Mouse (Mus musculus) c-Kit-positive CD71-positive TER-119-positive erythroid progenitor cells, embryonic 14.5 days (primary cell): Measurements from ENCODE around the gene Entpd3.

ENCODE experiments used
- DNase-seq: peaks from one replicate; pipeline ENCODE4 v3.0.0-alpha.2; 2013; ENCODE audit warnings: low spot score

Entpd3 gene

GRCm38 (mm10) chr9:120539662-120540251 lies at the start of gene Entpd3:
Entpd3 (plus strand) TSS chr9:120539818.
- DNase-seq = no peak

GRCm38 (mm10) chr9:120491509-120491908 lies 48.1 kb upstream of the Entpd3 start:
- peak; percentile 17 for DNase-seq

DNA sequence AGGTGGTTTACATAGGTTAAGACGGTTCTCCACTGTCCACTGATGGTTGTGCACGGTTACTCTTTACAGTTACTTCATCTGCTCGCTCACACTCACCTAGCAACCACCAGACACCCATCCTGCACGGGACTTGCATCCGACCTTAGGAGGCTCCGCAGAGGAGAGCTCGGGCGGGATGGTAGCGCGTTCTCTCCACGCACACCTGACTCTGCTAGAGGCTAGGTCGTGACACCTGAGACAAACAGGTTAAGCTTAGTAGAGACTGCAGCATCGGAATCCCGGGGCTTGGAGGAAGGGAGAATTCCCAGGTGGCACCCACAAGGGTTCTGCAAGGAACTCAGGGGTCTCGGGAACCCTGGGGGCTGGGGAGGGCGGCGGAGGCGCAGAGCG lies 47.6 kb upstream of the Entpd3 start, which contains the start of gene Eif1b:
Eif1b (plus strand) TSS at position 223 of the 390 bp plus-strand sequence.
- DNase-seq = peak; percentile 33

DNA sequence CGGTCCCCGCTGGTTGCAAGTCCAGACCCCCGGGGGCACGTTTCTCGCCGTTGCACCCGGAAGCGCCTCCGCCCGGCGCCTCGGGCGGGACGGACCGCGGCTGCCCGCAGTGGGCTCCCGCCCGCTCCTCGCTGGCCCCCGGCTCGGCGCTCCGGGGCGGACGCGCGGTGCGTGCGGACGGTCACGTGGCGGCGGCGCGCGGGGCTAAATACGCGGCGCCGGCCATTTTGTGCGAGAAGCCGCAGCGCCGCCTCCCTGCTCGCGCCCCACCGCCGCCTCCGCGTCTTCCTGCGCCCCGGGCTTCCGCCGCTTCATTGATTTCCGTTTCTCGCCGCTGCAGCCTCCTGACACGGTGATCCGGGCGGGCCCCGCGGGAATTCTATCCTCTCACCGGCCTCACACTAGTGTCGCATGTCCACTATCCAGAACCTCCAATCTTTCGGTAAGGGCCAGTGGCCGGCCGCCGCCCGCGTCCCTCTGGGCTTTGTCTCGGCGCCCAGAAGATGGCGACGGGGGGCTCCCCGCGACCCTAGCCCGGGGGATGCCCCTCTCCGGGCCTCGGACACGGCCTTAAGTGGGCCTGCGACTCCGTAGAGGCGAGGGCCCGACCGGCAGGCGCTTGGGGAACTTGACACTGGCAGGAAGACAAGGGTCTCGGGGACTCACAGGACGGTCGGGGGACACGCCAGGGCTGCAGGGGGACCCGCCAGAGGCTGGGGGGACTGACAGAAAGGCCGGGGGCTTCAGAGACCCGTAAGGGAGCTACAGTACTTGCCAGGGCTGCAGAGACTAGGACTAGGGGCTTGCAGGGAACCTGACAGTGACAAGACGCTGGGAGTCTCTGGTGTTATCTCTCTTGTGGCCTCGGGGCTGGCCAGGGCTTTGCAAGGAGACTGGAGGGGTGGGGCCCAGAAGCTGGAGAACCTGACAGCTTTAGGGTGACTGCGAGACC lies 46.9 kb upstream of the Entpd3 start:
- peak; percentile 75 for DNase-seq

DNA sequence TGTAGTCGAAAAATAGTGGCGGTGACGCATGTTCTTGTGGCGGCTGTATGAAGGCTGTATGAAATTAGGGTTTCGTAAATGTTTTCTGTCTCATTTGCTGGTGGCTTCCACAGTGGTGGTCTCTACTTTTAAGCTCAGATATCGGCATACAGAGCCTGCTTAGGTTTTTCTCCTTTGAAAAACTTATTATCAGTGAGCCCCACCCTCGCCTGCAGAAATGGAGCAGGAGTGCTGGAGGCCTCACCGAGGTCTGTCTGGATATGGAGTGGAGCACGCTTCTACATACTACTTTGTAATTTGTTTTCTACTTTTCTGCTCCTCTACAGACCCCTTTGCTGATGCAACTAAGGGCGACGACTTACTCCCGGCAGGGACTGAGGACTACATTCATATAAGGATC lies 45.8 kb upstream of the Entpd3 start:
- peak; percentile 20 for DNase-seq

GRCm38 (mm10) chr9:120496691-120497090 lies 42.9 kb upstream of the Entpd3 start:
- DNase-seq = peak; percentile 68

DNA sequence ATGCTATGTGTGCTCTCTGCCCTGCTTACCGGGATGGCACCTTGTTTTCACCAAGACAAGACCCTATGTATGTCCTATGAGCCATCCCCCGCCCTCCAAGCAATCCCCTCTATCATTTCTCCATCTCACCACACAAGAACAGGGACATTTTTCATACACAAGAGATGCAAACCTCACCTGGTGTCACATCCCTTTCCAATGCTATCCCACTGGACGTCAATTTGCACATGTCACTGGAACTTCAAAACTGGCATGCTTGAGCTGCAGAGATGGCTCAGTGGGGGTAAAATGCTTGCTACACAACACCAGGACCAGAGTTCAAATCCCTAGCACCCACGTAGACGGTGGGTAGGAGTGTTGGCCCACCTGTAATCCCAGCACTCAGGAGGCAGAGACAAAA lies 41.6 kb upstream of the Entpd3 start:
- no peak for DNase-seq

DNA sequence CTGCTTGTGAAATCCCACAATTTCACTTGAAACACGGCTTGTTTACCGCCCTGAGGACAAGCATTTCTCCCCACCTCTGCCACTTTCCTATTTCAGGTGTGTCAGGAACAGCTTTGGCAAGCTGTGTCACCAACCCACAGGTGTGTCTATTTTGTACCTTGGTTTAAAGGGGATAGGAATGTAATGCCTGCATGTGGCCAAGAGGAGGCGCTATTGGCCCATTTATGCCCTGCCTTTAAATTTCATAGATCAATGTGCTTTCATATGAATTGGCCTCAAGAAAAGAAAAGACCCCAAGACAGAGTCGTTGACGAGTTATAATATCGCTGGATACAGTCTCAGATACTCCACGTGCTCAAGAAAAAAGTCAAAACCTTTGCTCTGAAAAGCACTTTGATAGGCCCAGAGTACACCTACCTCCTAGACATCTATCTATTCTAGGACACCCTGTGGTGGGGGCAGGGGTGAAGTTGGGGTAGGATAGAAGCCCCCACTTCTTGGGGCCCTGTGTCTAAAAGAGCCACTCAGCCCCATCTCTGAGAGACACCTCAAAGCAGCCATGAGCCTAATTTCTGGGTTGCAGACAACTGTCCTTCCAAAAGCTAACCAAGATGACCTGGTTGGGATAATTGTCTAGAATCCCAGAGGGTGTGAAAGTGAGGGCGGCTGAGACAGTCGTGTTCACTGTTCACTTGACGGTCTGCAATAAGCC lies 38.3 kb upstream of the Entpd3 start:
- DNase-seq = peak; percentile 42

DNA sequence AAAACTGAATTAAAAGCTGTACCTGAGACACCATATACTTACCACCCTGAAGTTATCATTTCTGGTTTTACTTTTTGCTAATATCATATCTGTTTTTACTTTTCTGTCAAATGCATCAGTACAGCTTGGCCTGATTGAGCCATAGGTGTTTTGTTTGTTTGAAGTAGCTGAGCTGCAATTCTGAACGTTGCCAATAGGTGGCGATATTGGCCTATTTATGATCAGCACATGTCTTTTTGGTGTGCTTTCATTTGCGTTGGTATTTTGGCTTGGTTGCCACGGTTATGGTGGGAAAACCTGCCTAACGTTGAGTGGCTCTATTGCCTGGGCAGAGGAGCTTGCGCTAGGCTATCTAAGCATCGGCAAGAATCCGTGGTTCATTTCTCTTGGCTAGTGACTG lies 37.6 kb upstream of the Entpd3 start:
- DNase-seq = peak; percentile 84

DNA sequence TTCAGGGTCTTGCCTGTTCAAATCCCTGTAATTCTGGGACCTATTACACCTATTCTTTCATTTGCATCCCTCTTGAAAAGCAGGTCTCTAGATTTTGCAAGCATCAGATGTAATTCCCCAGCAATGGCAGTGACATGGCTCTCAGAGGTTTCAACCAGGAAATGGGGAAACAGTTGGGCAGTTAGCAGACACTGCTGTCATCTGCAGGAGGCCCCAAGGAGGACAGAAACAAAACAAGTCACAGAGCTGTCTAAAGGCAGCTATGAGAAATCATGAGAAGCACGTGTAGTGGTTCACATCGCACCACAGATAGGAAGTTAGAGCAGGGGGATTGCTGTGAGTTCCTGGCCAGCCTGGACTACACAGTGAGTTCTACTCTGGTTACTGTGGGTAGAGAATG lies 35.2 kb upstream of the Entpd3 start:
- DNase-seq = no peak

GRCm38 (mm10) chr9:120511781-120512180 lies 27.8 kb upstream of the Entpd3 start:
- DNase-seq = peak; percentile 19

DNA sequence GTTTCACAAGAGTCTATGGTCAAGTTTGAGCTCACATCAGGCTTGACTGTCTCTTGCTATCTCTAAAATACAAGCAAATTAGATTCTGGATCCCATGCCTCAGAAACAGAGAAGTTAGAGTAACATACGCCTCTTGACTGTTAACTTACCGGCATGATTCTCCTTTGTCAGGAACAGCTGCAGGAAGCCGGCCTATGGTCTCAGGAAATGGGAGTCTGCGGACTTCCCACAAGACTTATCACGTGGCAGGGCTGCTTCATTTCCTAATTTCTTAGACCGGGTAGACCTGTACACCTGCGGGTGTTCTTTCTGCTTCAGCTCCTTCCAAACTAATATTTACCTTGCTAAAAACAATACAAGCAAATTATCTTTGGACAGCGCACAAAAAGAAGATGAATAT lies 22.9 kb upstream of the Entpd3 start:
- no peak for DNase-seq

DNA sequence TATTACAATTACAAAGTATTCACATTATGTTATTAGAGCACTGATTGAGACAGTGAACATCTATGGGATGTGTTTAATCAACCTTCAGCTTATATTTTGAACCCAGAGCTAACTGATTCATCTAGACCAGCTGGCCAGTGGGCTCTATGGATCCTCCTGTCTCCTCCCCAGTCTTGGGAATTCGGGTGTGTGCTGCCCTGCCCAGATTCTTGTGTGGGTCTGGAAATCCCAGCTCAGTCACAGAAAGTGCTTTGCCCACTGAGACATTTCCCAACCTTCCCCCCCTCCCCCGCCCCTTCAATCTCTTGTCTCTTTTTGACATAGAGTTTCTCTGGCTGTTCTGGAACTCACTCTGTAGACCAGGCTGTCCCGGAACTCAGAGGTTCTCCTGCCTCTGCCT lies 20.7 kb upstream of the Entpd3 start:
- DNase-seq = no peak

DNA sequence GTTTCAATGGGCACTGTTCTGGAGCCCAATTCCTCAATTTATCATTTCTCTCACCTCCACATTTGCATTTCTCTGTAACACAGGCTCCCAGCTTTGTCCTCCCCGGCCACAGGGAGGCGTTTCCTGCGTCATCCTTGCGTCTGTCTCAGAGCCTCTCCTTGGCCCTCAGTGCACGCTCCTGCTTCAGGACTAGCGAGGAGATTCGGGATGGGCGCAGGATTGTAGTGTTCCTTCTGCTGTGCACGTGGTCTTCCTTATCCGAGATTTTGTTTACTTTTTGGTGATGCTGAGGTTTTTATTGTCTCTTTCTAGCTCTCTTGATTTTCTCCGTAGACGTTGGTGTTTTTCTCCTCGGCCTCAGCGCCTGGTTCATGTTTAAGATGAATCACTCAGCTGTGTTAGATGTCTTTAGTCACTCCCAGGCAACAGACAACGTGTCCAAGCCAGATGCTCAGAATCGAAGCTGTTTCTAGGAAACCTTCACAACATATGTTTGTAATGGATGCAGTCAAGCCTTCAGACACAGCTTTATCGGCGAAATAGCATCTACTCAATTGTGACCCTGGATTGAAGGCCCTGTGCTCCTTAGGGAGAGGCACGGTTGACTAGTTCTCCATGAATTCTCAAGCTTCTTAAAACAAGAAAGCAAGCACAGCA lies 20.0 kb upstream of the Entpd3 start:
- DNase-seq = no peak

GRCm38 (mm10) chr9:120521161-120521560 lies 18.5 kb upstream of the Entpd3 start:
- DNase-seq = no peak

DNA sequence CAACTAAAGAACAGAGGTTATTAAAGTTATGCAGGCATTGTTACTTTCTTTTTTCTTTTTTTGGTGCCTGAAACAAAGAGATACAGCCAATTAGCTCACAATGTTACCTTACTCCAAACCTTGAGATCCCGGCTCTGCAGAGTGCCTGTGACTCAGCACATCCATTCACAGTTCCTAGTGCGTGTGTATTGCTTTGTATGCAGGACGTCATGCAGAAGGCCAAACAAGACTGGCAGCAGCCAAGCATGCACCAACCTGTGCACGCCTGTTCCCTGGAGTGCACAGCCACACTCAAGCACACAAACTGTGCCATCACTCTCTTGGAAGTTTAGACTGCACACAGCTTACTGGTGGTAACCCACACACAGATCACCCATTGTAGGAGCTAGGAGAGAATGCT lies 12.3 kb upstream of the Entpd3 start:
- DNase-seq = no peak

DNA sequence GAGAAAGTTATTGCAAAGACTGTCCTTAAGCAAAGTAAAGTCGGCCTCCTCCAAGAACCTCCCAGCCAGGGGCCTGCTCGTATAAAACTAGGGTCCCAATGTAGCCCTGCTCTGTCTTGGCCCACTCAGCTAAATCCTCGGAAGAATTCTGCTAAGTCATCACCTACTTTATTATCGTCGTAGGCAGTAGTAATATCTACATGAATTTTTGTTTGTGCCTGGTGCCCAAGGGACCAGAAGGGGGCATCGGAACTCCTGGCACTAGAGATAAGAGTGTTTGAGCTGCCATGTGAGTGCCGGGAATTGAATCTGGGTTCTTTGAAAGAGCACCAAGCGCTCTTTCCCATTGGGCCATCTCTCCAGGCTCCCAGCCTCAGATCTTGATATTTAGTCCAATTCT lies 11.7 kb upstream of the Entpd3 start:
- DNase-seq = no peak

- DNase-seq = no peak
Observed at GRCm38 (mm10) chr9:120528815-120529510, 10.7 kb upstream of the Entpd3 start.

GRCm38 (mm10) chr9:120530471-120530870 lies 9.1 kb upstream of the Entpd3 start:
- DNase-seq = no peak

DNA sequence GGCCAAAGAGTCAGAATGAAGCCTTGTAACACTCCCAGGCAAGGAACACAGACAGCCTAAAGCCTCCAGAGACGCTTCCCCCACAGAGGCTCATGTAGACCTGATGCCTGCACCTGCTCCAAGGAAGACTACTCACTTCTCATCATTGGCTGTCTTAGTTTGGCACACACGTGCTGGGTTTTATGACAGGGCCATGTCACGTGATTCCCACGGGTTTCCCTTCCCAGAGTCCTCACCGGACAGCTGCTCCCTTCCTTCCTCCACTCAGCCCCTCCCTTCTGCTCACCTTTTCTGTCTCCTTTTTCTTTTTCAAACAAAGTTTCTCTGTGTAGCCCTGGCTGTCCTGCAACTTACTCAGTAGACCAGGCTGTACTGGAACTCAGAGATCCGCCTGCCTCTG lies 7.6 kb upstream of the Entpd3 start:
- no peak for DNase-seq

- no peak for DNase-seq
Observed at GRCm38 (mm10) chr9:120532691-120533090, 6.9 kb upstream of the Entpd3 start.
